Mouse (Mus musculus) intestine, postnatal 0 days (tissue): ENCODE measurements around the gene Fkrp. TPM values are rescaled to one million over a fixed set of nuclear protein-coding genes. Genes with fewer than 3 reads are reported as not detected.

Experiments used
- ATAC-seq: fragments of 200-750 bp; cut with Nextera tagmentation; 2 replicates; pipeline ENCODE4 v1.8.0; 2017; ENCODE audit warnings: mild to moderate bottlenecking, moderate TSS enrichment, moderate library complexity
- H3K27ac ChIP-seq: fragments of 300-500 bp; sonication (generic); 2 replicates; pipeline ENCODE4 v1.5.1; 2014; ENCODE audit warnings: mild to moderate bottlenecking, low read depth, low read length, moderate library complexity
- H3K27me3 ChIP-seq: fragments of 300-500 bp; sonication (generic); replicated peaks from 2 replicates; pipeline ENCODE4 v1.6.1; 2014; ENCODE audit warnings: low read length, mixed read lengths; ENCODE audit not compliant: control insufficient read depth, insufficient read depth
- H3K36me3 ChIP-seq: fragments of 300-500 bp; sonication (generic); 2 replicates; pipeline ENCODE4 v1.6.1; 2014; ENCODE audit warnings: mild to moderate bottlenecking, moderate library complexity; ENCODE audit not compliant: control insufficient read depth, insufficient read depth
- H3K4me1 ChIP-seq: fragments of 300-500 bp; sonication (generic); replicated peaks from 2 replicates; pipeline ENCODE4 v1.6.1; 2014; ENCODE audit warnings: antibody characterized with exemption, low read length, mixed read lengths; ENCODE audit not compliant: control insufficient read depth, insufficient read depth
- H3K4me2 ChIP-seq: fragments of 300-500 bp; sonication (generic); replicated peaks from 2 replicates; pipeline ENCODE4 v1.6.1; 2014; ENCODE audit warnings: low read depth, mild to moderate bottlenecking, moderate library complexity
- H3K4me3 ChIP-seq: fragments of 300-500 bp; sonication (generic); 2 replicates; pipeline ENCODE4 v1.5.1; 2014; ENCODE audit warnings: low read depth, low read length
- H3K9ac ChIP-seq: fragments of 300-500 bp; sonication (generic); 2 replicates; pipeline ENCODE4 v1.6.1; 2014; ENCODE audit warnings: mild to moderate bottlenecking, low read depth, low read length
- H3K9me3 ChIP-seq: fragments of 300-500 bp; sonication (generic); 2 replicates; pipeline ENCODE4 v1.6.1; 2016; ENCODE audit warnings: mixed run types; ENCODE audit not compliant: control insufficient read depth
- CTCF ChIP-seq: sonication (generic); IDR thresholded peaks from 2 replicates; pipeline ENCODE4 v1.5.1; 2016; ENCODE audit warnings: low read depth, mild to moderate bottlenecking, control low read depth, antibody characterized with exemption, moderate library complexity
- WGBS: fragments of 180-500 bp; shearing (Covaris S2); extraction: QIAGEN DNeasy Blood & Tissue Kit; methylation state at CpG from one replicate; pipeline ENCODE4 v1.1.7; 2014; 5-methylcytosine and 5-hydroxymethylcytosine counted together
- polyA plus RNA-seq: library from polyadenylated mRNA; unstranded; fragments of >200 nt; fragmentation: Nextera tagmentation; extraction: Ambion mirVana; gene quantifications from 2 replicates; pipeline ENCODE4 v1.2.1, GENCODE M21; 2015

The Fkrp gene
- polyA plus RNA-seq, 1 experiment from 2014 or later, result 12.3 TPM

- TF ChIP-seq CTCF, result no peak
- peaks cover 22% of the 10 kb centered on the region for H3K4me1 ChIP-seq
- H3K9ac ChIP-seq, result peak within 1 kb of the TSS; percentile 97
- no peaks in the 10 kb centered on the region; the same call in 1 of the 2 replicates for H3K27me3 ChIP-seq
- H3K36me3 ChIP-seq, result peaks cover 11% of the 10 kb centered on the region; the same call in 1 of the 2 replicates
- H3K9me3 ChIP-seq, result no peaks in the 10 kb centered on the region
- H3K27ac ChIP-seq, result peak within 1 kb of the TSS; percentile 90
- ATAC-seq, result no peak
- 10% methylated on average over 1 of the region's 1 CpGs for WGBS
- peak within 1 kb of the TSS; percentile 99 for H3K4me3 ChIP-seq
- H3K4me2 ChIP-seq, result peak within 1 kb of the TSS; percentile 95
Observed at GRCm38 (mm10) chr7:16815351-16815941, 1.1 kb downstream of the Fkrp start, which contains the start of gene Strn4. Gene Strn4, plus strand, starts transcription at chr7:16815889.

GRCm38 (mm10) chr7:16812505-16812904 lies 4.0 kb downstream of the Fkrp start:
- Histone ChIP-seq H3K27me3 (no peaks in the 10 kb centered on the region; the same call in 1 of the 2 replicates), H3K9me3 (no peaks in the 10 kb centered on the region), H3K27ac (no peak overlapping the region), H3K4me1 (peaks cover 5% of the 10 kb centered on the region), H3K9ac (no peak overlapping the region), H3K4me3 (no peak overlapping the region), H3K4me2 (no peak overlapping the region), H3K36me3 (peaks cover 13% of the 10 kb centered on the region; the same call in 1 of the 2 replicates)
- peak; percentile 60 for TF ChIP-seq CTCF
- WGBS, result 88% methylated on average over 2 of the region's 2 CpGs
- ATAC-seq, result no peak

- no peak for ATAC-seq
- Histone ChIP-seq H3K4me2 (peak overlapping the region; percentile 56), H3K9me3 (no peaks in the 10 kb centered on the region), H3K4me1 (no peaks in the 10 kb centered on the region; the same call in 1 of the 2 replicates), H3K9ac (no peak overlapping the region), H3K4me3 (0 out of 2 replicates have a peak overlapping the region, but pooled peaks have one; percentile 11), H3K36me3 (peaks cover 13% of the 10 kb centered on the region; the same call in 1 of the 2 replicates), H3K27ac (no peak overlapping the region), H3K27me3 (no peaks in the 10 kb centered on the region; the same call in 1 of the 2 replicates)
- TF ChIP-seq CTCF, result no peak
- WGBS, result 59% methylated on average over 17 of the region's 17 CpGs
Observed at GRCm38 (mm10) chr7:16811649-16812070, 4.9 kb downstream of the Fkrp start.

GRCm38 (mm10) chr7:16810920-16811648 lies 5.4 kb downstream of the Fkrp start:
- Histone ChIP-seq H3K4me2 (peak overlapping the region; percentile 56), H3K4me3 (peak overlapping the region; percentile 11; the same call in 1 of the 2 replicates), H3K27ac (no peak overlapping the region), H3K27me3 (no peaks in the 10 kb centered on the region; the same call in 1 of the 2 replicates), H3K36me3 (peaks cover 13% of the 10 kb centered on the region; the same call in 1 of the 2 replicates), H3K4me1 (no peaks in the 10 kb centered on the region; the same call in 1 of the 2 replicates), H3K9me3 (no peaks in the 10 kb centered on the region), H3K9ac (no peak overlapping the region; the same call in 1 of the 2 replicates)
- no peak; the same call in 1 of the 2 replicates for ATAC-seq
- peak; percentile 41 for TF ChIP-seq CTCF
- WGBS, result 41% methylated on average over 88 of the region's 90 CpGs

- WGBS, result 81% methylated on average over 28 of the region's 28 CpGs
- H3K4me1 ChIP-seq, result no peaks in the 10 kb centered on the region; the same call in 1 of the 2 replicates
- TF ChIP-seq CTCF, result no peak
- H3K9me3 ChIP-seq, result no peaks in the 10 kb centered on the region
- no peak overlapping the region for H3K27ac ChIP-seq
- no peaks in the 10 kb centered on the region; the same call in 1 of the 2 replicates for H3K27me3 ChIP-seq
- no peak overlapping the region for H3K4me3 ChIP-seq
- 0 out of 2 replicates have a peak overlapping the region, but pooled peaks have one; percentile 56 for H3K4me2 ChIP-seq
- H3K36me3 ChIP-seq, result peaks cover 13% of the 10 kb centered on the region; the same call in 1 of the 2 replicates
- ATAC-seq, result no peak
- no peak overlapping the region for H3K9ac ChIP-seq
Observed at GRCm38 (mm10) chr7:16810399-16810919, 6.1 kb downstream of the Fkrp start.

GRCm38 (mm10) chr7:16809739-16810138 lies 6.8 kb downstream of the Fkrp start:
- Histone ChIP-seq H3K27me3 (no peaks in the 10 kb centered on the region; the same call in 1 of the 2 replicates), H3K4me1 (no peaks in the 10 kb centered on the region; the same call in 1 of the 2 replicates), H3K36me3 (peaks cover 13% of the 10 kb centered on the region; the same call in 1 of the 2 replicates), H3K4me3 (no peak overlapping the region), H3K9me3 (no peaks in the 10 kb centered on the region), H3K9ac (no peak overlapping the region), H3K4me2 (no peak overlapping the region), H3K27ac (no peak overlapping the region)
- ATAC-seq, result no peak
- TF ChIP-seq CTCF, result peak; percentile 92
- WGBS, result 37% methylated on average over 10 of the region's 10 CpGs
